Mouse (Mus musculus) cerebellum, adult 9-11 months (tissue): Measurements from ENCODE around the gene Prnp.
A peak's percentile ranks its signal among the peaks of the same experiment; 100 is the strongest.

Experiments used
- DNase-seq: peaks from one replicate; pipeline ENCODE4 v3.0.0; 2022

Gene Prnp

GRCm38 (mm10) chr2:131949767-131950597 is 40.3 kb downstream of the Prnp start:
- no peak for DNase-seq

GRCm38 (mm10) chr2:131950598-131951095 is 40.9 kb downstream of the Prnp start, which contains the start of gene Prnd:
Gene Prnd, plus strand, starts transcription at chr2:131950861.
- DNase-seq = no peak

- no peak for DNase-seq
Measured at GRCm38 (mm10) chr2:131952456-131952855, 42.7 kb downstream of the Prnp start.

- no peak for DNase-seq
Measured at GRCm38 (mm10) chr2:131952961-131953538, 43.3 kb downstream of the Prnp start.

- no peak for DNase-seq
Measured at GRCm38 (mm10) chr2:131953711-131954110, 44.0 kb downstream of the Prnp start.

GRCm38 (mm10) chr2:131954835-131955234 is 45.1 kb downstream of the Prnp start:
- no peak for DNase-seq

- no peak for DNase-seq
Measured at GRCm38 (mm10) chr2:131955264-131955663, 45.5 kb downstream of the Prnp start.

GRCm38 (mm10) chr2:131956336-131957256 is 46.9 kb downstream of the Prnp start:
- DNase-seq = no peak

GRCm38 (mm10) chr2:131957731-131958222 is 48.0 kb downstream of the Prnp start:
- no peak for DNase-seq

- DNase-seq = no peak
Measured at GRCm38 (mm10) chr2:131961671-131962070, 51.9 kb downstream of the Prnp start.

GRCm38 (mm10) chr2:131970597-131970996 is 60.9 kb downstream of the Prnp start:
- DNase-seq = no peak

GRCm38 (mm10) chr2:131971098-131971497 is 61.4 kb downstream of the Prnp start:
- DNase-seq = no peak

- DNase-seq = no peak
Measured at GRCm38 (mm10) chr2:131976663-131977062, 66.9 kb downstream of the Prnp start.

- DNase-seq = no peak
Measured at GRCm38 (mm10) chr2:131980866-131981265, 71.1 kb downstream of the Prnp start.

- peak; percentile 38 for DNase-seq
Measured at GRCm38 (mm10) chr2:131982546-131983196, 72.9 kb downstream of the Prnp start.

GRCm38 (mm10) chr2:131987950-131988349 is 78.2 kb downstream of the Prnp start:
- no peak for DNase-seq
